Mouse (Mus musculus) neutrophil, adult 83 days (primary cell): Measurements from ENCODE around the gene Asb2. TPM values are rescaled to one million over a fixed set of nuclear protein-coding genes. Genes with fewer than 3 reads are reported as not detected.

ENCODE experiments used
- total RNA-seq, 2 experiments: library from RNA; stranded (reverse); gene quantifications; one replicate each; pipeline ENCODE4 v1.2.4; 2023

Asb2 gene
- total RNA-seq = under 1 TPM in 1 of 2 experiments, not detected in 1; 0.18 TPM

DNA sequence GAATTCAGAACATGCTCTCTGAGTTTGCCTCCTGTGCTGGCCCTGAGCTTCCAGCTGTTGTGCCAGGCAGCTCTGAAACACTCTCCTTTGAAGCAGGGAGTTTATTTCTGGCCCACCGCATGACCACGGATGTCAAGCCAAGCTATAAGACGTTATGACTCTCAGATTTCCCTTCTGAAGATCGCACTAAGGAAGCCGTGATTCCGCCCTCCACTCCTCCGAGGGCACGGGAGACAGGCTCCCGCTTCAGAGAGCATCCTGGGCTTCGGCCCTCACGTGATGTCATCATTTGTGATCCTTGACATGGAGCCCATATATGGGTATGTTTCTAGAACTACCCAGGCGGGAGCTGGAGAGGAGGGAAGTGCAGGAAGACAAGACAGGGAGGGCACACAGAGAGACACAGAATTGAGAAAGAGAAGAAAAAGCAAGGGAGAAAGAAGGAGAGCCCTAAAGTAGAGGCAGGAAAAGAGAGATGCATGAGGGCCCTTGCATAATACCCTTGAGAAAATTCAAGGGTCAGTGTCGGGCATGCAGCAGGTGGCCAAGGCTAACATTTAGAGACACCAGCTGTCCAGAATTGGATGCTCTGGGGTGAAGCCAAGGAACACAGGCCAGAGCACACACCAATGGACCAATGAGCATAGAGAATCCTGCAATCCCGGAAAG is at the start of gene Asb2:
Gene Asb2, minus strand, starts transcription at position 256 of the 669 bp plus-strand sequence.

DNA sequence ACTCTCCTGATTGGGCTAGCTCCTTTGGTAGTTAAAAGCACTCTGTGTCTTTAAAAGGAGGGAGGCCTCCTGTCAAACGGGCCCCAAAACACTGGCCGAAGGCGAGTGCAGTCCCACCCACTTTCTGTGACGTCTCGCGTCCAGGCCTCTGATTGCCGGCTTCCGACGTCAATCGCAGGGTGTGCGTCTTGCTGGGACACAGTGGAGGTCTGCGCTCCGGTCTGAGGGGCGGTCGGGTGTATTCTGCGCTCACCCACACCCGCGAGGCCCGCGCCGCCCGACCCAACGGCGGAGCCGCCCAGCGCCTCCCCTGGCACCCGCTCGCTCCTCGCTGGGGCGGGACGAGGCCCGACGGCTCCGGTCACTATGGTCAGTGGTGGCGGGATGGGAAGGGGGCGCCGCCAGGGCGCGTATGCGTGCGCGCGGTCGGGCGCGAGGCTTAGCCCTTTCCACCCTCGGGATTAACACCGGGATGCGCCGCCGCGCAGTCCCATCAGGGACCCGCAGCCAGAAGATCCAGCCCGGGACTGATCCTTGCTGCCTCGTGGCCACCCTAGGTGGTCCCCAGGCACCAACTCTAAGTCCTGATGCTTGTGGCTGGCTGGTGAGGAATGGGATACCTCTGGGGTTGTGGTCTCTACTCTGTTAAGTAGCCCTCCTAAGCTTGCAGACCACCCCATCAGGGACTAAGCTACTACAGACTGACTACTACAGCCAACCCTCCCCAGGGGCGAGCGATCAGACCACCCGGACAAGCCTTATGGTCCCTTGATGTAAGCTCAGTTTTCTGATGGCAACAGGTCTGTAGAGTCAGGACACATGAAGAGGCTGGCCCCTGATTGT is 32.9 kb upstream of the Asb2 start, which contains the start of gene Otub2:
Gene Otub2, plus strand, starts transcription at position 178 of the 843 bp plus-strand sequence.

DNA sequence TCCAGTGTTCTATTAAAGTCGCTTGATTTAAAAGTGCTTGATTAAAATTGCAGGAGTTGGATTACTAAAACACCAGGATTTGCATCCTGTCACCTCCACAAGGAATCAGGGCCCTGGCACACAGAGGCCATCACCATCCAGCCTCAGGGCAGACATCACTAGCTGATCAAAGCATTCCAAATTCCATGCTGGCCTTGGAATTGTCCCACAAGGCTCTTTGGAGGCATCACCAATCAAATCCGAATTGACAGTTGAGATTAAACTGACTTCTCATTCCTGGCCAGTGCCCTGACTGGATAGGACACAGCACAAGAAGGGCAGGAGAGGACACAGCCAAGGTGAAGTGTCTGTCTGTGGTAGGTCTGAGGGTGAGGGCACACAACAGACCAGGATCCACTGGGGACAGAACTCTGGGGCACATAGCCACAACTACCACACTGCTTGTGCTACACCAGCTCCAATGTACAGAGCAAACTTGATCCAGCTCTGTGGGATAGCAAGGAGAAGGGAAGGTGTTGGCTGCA is 45.0 kb downstream of the Asb2 start, which contains the start of gene Fam181a:
Gene Fam181a, plus strand, starts transcription at position 232 of the 524 bp plus-strand sequence.

Other genes starting within 250 kb of the Asb2 start
- gene Prima1, start 113.9 kb downstream of the Asb2 start, total RNA-seq = not detected
- gene Fam181a, start 45.0 kb downstream of the Asb2 start, total RNA-seq = not detected
- 1 to 10 TPM; 1.8 to 2.2 TPM for gene Otub2, start 32.7 kb upstream of the Asb2 start, total RNA-seq
- gene 9330161L09Rik, start 51.8 kb upstream of the Asb2 start, total RNA-seq = 1 to 10 TPM; 1.4 to 2.5 TPM
- 10 to 100 TPM; 57.6 to 59.6 TPM for gene Ddx24, start 69.8 kb upstream of the Asb2 start, total RNA-seq
- 10 to 100 TPM; 78.8 to 93.3 TPM for gene Ifi27, start 78.2 kb upstream of the Asb2 start, total RNA-seq
- 100 to 1,000 TPM; 101 to 117 TPM for gene Ifi27l2a, start 87.7 kb upstream of the Asb2 start, total RNA-seq
- gene Ifi27l2b, start 101.2 kb upstream of the Asb2 start, total RNA-seq = not detected
- gene Ppp4r4, start 176.3 kb upstream of the Asb2 start, total RNA-seq = under 1 TPM; 0.09 to 0.11 TPM